31 mouse cellular contexts compared by ENCODE assay signal in the genomic region with DNA sequence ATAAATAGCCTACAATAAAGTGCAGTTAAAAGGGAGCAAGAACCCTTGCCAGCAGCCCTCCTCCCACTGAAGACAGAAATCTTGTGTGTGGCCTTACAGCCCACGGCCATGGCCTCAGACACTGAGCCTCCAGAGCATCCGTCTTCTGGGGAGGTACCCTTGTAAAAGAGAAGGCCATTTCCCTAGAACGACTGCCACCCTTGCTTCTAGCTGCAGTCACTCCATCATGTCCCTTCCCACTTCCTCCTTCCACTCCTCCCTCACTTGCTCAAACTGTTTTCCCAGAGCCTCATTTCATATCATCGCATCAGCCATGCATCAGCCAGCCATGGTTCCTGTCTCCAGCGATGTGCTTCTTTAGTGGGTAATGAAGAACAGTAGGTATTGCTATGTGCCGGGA.
"Had no signal": no experiment of that assay in that cellular context is flagged by ENCODE, and none has a peak within 500 bp of the region (broad histone marks: within the 10 kb centered on the region; RNA-seq: fewer than 3 reads in every experiment).

No protein-coding gene starts in this region.

- H3K4me2 ChIP-seq: limb, embryonic 12.5 days; limb, embryonic 13.5 days; limb, embryonic 15.5 days; liver, embryonic 11.5 days; liver, embryonic 12.5 days; liver, embryonic 13.5 days; liver, embryonic 15.5 days; lung, embryonic 14.5 days; lung, embryonic 15.5 days; midbrain, embryonic 11.5 days; midbrain, embryonic 12.5 days; midbrain, embryonic 13.5 days; midbrain, embryonic 15.5 days had no signal

- H3K9ac ChIP-seq: limb, embryonic 12.5 days; limb, embryonic 13.5 days; limb, embryonic 15.5 days; liver, embryonic 12.5 days; liver, embryonic 13.5 days; liver, embryonic 14.5 days; liver, embryonic 15.5 days; liver, postnatal 0 days; lung, embryonic 14.5 days; lung, embryonic 15.5 days; midbrain, embryonic 12.5 days; midbrain, embryonic 13.5 days; midbrain, embryonic 15.5 days had no signal

- H3K4me3 ChIP-seq: limb, embryonic 10.5 days; limb, embryonic 12.5 days; limb, embryonic 13.5 days; limb, embryonic 15.5 days; liver, embryonic 12.5 days; liver, embryonic 13.5 days; liver, embryonic 15.5 days; lung, embryonic 15.5 days; megakaryocyte, embryonic 14.5 days; midbrain, embryonic 10.5 days; midbrain, embryonic 12.5 days; midbrain, embryonic 13.5 days; midbrain, embryonic 15.5 days; myocyte had no signal

- ATAC-seq: liver, embryonic 12.5 days; liver, postnatal 0 days; lung, postnatal 0 days; midbrain, embryonic 13.5 days; midbrain, embryonic 15.5 days; midbrain, embryonic 16.5 days had no signal

- H3K9me3 ChIP-seq: limb, embryonic 10.5 days; limb, embryonic 12.5 days; limb, embryonic 13.5 days; limb, embryonic 15.5 days; liver, embryonic 13.5 days; liver, embryonic 15.5 days; lung, embryonic 15.5 days; midbrain, embryonic 10.5 days; midbrain, embryonic 12.5 days; midbrain, embryonic 13.5 days; midbrain, embryonic 15.5 days had no signal

- H3K4me1 ChIP-seq: limb, embryonic 10.5 days; limb, embryonic 12.5 days; limb, embryonic 13.5 days; limb, embryonic 15.5 days; liver, embryonic 12.5 days; liver, embryonic 13.5 days; liver, embryonic 15.5 days; lung, embryonic 15.5 days; megakaryocyte, embryonic 14.5 days; midbrain, embryonic 10.5 days; midbrain, embryonic 12.5 days; midbrain, embryonic 13.5 days; midbrain, embryonic 15.5 days had no signal

- H3K27ac ChIP-seq: limb, embryonic 10.5 days; limb, embryonic 12.5 days; limb, embryonic 13.5 days; limb, embryonic 15.5 days; liver, embryonic 12.5 days; liver, embryonic 13.5 days; liver, embryonic 14.5 days; liver, embryonic 15.5 days; lung, embryonic 15.5 days; macrophage; midbrain, embryonic 10.5 days; midbrain, embryonic 12.5 days; midbrain, embryonic 13.5 days; midbrain, embryonic 15.5 days had no signal

- H3K27me3 ChIP-seq: limb, embryonic 12.5 days; limb, embryonic 13.5 days; limb, embryonic 15.5 days; liver, embryonic 12.5 days; liver, embryonic 13.5 days; liver, embryonic 15.5 days; lung, embryonic 15.5 days; megakaryocyte, embryonic 14.5 days; midbrain, embryonic 12.5 days; midbrain, embryonic 13.5 days; midbrain, embryonic 15.5 days had no signal

- DNase-seq: left cerebral cortex, postnatal 4 days; liver; liver, embryonic 13.5 days; liver, postnatal 0 days; lung, adult 18-20 months; lung, adult 2 months; lung, embryonic 14.5 days; lung, postnatal 10 days; lung, postnatal 14 days; lung, postnatal 36 days; lung, postnatal 4 days; midbrain, embryonic 14.5 days had no signal

- H3K36me3 ChIP-seq: limb, embryonic 10.5 days; limb, embryonic 12.5 days; limb, embryonic 13.5 days; limb, embryonic 15.5 days; liver, embryonic 12.5 days; liver, embryonic 13.5 days; liver, embryonic 15.5 days; lung, embryonic 15.5 days; midbrain, embryonic 10.5 days; midbrain, embryonic 12.5 days; midbrain, embryonic 13.5 days; midbrain, embryonic 15.5 days had no signal
